Mouse (Mus musculus) adrenal gland, adult 8-10 months (tissue): ENCODE data around the gene 2010003K11Rik. TPM values are rescaled to one million over a fixed set of nuclear protein-coding genes. Genes with fewer than 3 reads are reported as not detected.

ENCODE experiments used
- DNase-seq: peaks from one replicate; pipeline ENCODE4 v3.0.0; 2022
- total RNA-seq, 4 experiments: library from RNA; stranded (reverse); gene quantifications; 2 replicates each; pipeline ENCODE4 v1.2.4; 2022

The 2010003K11Rik gene
- total RNA-seq, 4 experiments from 2014 or later, result 12.2 to 22.5 (median 20.2) TPM

GRCm38 (mm10) chr19:4496535-4497262 lies 1.7 kb downstream of the 2010003K11Rik start:
- DNase-seq, result peak; percentile 37

GRCm38 (mm10) chr19:4495814-4496213 lies 2.6 kb downstream of the 2010003K11Rik start:
- DNase-seq, result no peak

GRCm38 (mm10) chr19:4494707-4495106 lies 3.7 kb downstream of the 2010003K11Rik start:
- no peak for DNase-seq

GRCm38 (mm10) chr19:4492526-4493296 lies 5.7 kb downstream of the 2010003K11Rik start:
- peak; percentile 92 for DNase-seq

- peak; percentile 58 for DNase-seq
Observed at GRCm38 (mm10) chr19:4491080-4491695, 7.2 kb downstream of the 2010003K11Rik start.

GRCm38 (mm10) chr19:4487877-4488276 lies 10.5 kb downstream of the 2010003K11Rik start:
- DNase-seq, result no peak

GRCm38 (mm10) chr19:4485006-4485405 lies 13.4 kb downstream of the 2010003K11Rik start:
- DNase-seq, result no peak

GRCm38 (mm10) chr19:4482111-4482859 lies 16.1 kb downstream of the 2010003K11Rik start:
- DNase-seq, result no peak

GRCm38 (mm10) chr19:4481326-4481725 lies 17.1 kb downstream of the 2010003K11Rik start:
- DNase-seq, result no peak

- DNase-seq, result no peak
Observed at GRCm38 (mm10) chr19:4480041-4480440, 18.3 kb downstream of the 2010003K11Rik start.

GRCm38 (mm10) chr19:4478190-4478516 lies 20.2 kb downstream of the 2010003K11Rik start:
- DNase-seq, result no peak

- DNase-seq, result peak; percentile 81
Observed at GRCm38 (mm10) chr19:4477345-4478189, 20.8 kb downstream of the 2010003K11Rik start, which contains the start of gene Syt12. Gene Syt12 (minus strand): TSS chr19:4477447.

- DNase-seq, result peak; percentile 33
Observed at GRCm38 (mm10) chr19:4476601-4477257, 21.7 kb downstream of the 2010003K11Rik start.

- no peak for DNase-seq
Observed at GRCm38 (mm10) chr19:4475224-4475925, 23.0 kb downstream of the 2010003K11Rik start.

- DNase-seq, result no peak
Observed at GRCm38 (mm10) chr19:4474739-4475138, 23.6 kb downstream of the 2010003K11Rik start.

- DNase-seq, result no peak
Observed at GRCm38 (mm10) chr19:4473549-4473948, 24.8 kb downstream of the 2010003K11Rik start.

GRCm38 (mm10) chr19:4468363-4468762 lies 30.0 kb downstream of the 2010003K11Rik start:
- DNase-seq, result peak; percentile 45

GRCm38 (mm10) chr19:4464666-4465065 lies 33.7 kb downstream of the 2010003K11Rik start:
- DNase-seq, result no peak

GRCm38 (mm10) chr19:4461981-4462380 lies 36.4 kb downstream of the 2010003K11Rik start:
- DNase-seq, result no peak

- DNase-seq, result peak; percentile 49
Observed at GRCm38 (mm10) chr19:4456227-4456626, 42.2 kb downstream of the 2010003K11Rik start.
